Mouse (Mus musculus) frontal cortex, postnatal 14 days (tissue): ENCODE measurements around the gene Enpp1.

Source experiments
- DNase-seq, 2 experiments: peaks; one replicate each; pipeline ENCODE4 v3.0.0; 2022; ENCODE audit warnings: low spot score in 2 of 2

The Enpp1 gene

GRCm38 (mm10) chr10:24597789-24598188 is 114.2 kb downstream of the Enpp1 start:
- no peak for DNase-seq

GRCm38 (mm10) chr10:24596869-24597339 is 115.1 kb downstream of the Enpp1 start:
- no peak for DNase-seq

- no peak for DNase-seq
Measured at GRCm38 (mm10) chr10:24596003-24596868, 115.7 kb downstream of the Enpp1 start.

- DNase-seq, result peak; percentile 34 to 41
Measured at GRCm38 (mm10) chr10:24595250-24596002, 116.5 kb downstream of the Enpp1 start, which contains the start of gene Ccn2. TSS of gene Ccn2 (plus strand) at chr10:24595442.

GRCm38 (mm10) chr10:24593556-24593955 is 118.4 kb downstream of the Enpp1 start:
- DNase-seq, result no peak

GRCm38 (mm10) chr10:24592969-24593368 is 119.0 kb downstream of the Enpp1 start:
- no peak for DNase-seq

GRCm38 (mm10) chr10:24592318-24592717 is 119.6 kb downstream of the Enpp1 start:
- DNase-seq, result no peak

- no peak for DNase-seq
Measured at GRCm38 (mm10) chr10:24591741-24592140, 120.2 kb downstream of the Enpp1 start.

- peak; percentile 47 to 72 for DNase-seq
Measured at GRCm38 (mm10) chr10:24591136-24591535, 120.8 kb downstream of the Enpp1 start.

GRCm38 (mm10) chr10:24590546-24590945 is 121.4 kb downstream of the Enpp1 start:
- DNase-seq, result no peak

- DNase-seq, result no peak
Measured at GRCm38 (mm10) chr10:24589238-24589637, 122.7 kb downstream of the Enpp1 start.

GRCm38 (mm10) chr10:24588824-24589223 is 123.1 kb downstream of the Enpp1 start:
- DNase-seq, result no peak
